Mouse (Mus musculus) liver, adult 10 weeks (tissue): ENCODE data around the gene Tcf12. TPM values are rescaled to one million over a fixed set of nuclear protein-coding genes. Genes with fewer than 3 reads are reported as not detected.

ENCODE experiments used
- polyA plus RNA-seq: library from polyadenylated mRNA; stranded (reverse); fragments of 350-450 nt; fragmentation: Illumina TruSeq; extraction: RNeasy Lipid Tissue Mini Kit (QIAGEN cat#74804); gene quantifications from one replicate; pipeline ENCODE4 v1.2.3, GENCODE M21; 2014; ENCODE audit warnings: low read depth, low replicate concordance

The Tcf12 gene
- 20.0 TPM for polyA plus RNA-seq

DNA sequence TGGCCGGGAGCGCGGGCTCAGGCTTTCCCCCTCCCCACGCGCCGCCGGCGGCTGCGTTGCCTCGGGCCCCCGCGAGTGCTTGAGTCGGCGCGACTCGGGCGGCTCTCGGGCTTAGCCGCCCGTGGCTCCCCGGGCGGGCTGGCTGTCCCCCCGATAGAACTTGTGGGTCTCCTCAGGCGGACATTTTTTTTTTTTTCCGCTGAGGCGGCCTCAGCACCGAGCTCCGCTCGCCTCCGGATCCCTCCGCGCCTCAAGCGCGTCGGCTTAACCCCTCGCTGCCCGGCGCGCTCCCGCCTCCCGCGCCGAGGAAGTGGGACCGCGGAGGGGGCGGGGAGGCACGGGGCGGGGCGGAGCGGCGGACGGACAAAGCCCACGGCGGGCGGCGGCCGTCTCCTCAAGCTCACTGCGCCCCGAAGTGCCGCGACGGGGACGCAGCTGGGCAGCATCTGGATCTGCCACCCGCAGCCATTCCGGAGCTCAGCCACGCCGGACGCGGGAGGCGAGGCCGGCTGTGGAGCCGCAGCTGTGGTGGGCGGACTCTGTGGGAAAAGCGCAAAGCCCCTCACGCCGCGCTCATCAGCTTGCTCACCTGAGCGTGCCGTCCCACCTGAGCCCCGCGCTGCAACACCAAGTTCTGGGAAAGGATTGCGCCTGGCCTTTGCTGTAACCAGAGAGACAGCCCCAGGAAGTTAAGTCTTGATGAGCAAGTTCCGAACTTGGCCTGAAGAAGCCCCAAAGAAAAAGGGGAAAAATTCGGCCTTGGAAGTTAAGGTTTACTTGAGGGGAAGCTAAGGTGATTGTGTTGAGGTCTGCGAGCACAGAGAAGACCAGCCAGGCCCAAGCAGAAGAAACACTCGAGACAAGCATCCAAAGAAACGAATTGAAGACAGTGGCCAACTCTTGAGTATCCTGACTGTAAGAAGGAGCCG is at the start of gene Tcf12:
Tcf12 (minus strand) TSS at position 250 of the 929 bp plus-strand sequence.

Other genes starting within 250 kb of the Tcf12 start
- gene Zfp280d, start 163.0 kb upstream of the Tcf12 start, polyA plus RNA-seq: 24.9 TPM